Mouse (Mus musculus) common myeloid progenitor, adult 5-6 weeks (primary cell): ENCODE results near the gene Ripor3. TPM values are rescaled to one million over a fixed set of nuclear protein-coding genes. Genes with fewer than 3 reads are reported as not detected.

Source experiments
- ATAC-seq: replicated peaks from 2 replicates; pipeline ENCODE4 v1.8.0; 2016; ENCODE audit warnings: low read depth, mild to moderate bottlenecking, moderate TSS enrichment, inconsistent platforms; ENCODE audit not compliant: poor library complexity, severe bottlenecking
- total RNA-seq: library from RNA; stranded (forward); fragments of 200-1000, 187-1606 nt; gene quantifications from 2 replicates; pipeline ENCODE4 v1.2.3, GENCODE M21; 2017

Ripor3 gene
- total RNA-seq, 1 experiment from 2014 or later: 0.09 TPM

GRCm38 (mm10) chr2:167940636-167941035, 69.8 kb downstream of the Ripor3 start:
- no peak for ATAC-seq

GRCm38 (mm10) chr2:167939632-167940399, 70.6 kb downstream of the Ripor3 start:
- no peak for ATAC-seq

- ATAC-seq: no peak
These were observed 71.2 kb downstream of the Ripor3 start for GRCm38 (mm10) chr2:167939204-167939603.

- ATAC-seq: no peak
These were observed 71.6 kb downstream of the Ripor3 start for GRCm38 (mm10) chr2:167938786-167939185.

- no peak for ATAC-seq
These were observed 74.5 kb downstream of the Ripor3 start for GRCm38 (mm10) chr2:167935956-167936355.

GRCm38 (mm10) chr2:167933397-167933796, 77.0 kb downstream of the Ripor3 start:
- ATAC-seq: no peak

- peak; percentile 19 for ATAC-seq
These were observed 77.6 kb downstream of the Ripor3 start for GRCm38 (mm10) chr2:167932727-167933231.

GRCm38 (mm10) chr2:167931985-167932726, 78.3 kb downstream of the Ripor3 start, which contains the start of gene Ptpn1:
Ptpn1 (plus strand) TSS chr2:167932057.
- ATAC-seq: peak; percentile 96

GRCm38 (mm10) chr2:167930975-167931374, 79.4 kb downstream of the Ripor3 start:
- ATAC-seq: no peak

Other genes starting within 250 kb of the Ripor3 start
- 33.2 and 63.6 TPM in 2 replicates for gene Ptpn1, start 78.6 kb downstream of the Ripor3 start, total RNA-seq
- gene Pard6b, start 70.4 kb upstream of the Ripor3 start, total RNA-seq: 0.41 and 1.2 TPM in 2 replicates
- gene Adnp, start 196.5 kb upstream of the Ripor3 start, total RNA-seq: 0.53 and 15.9 TPM in 2 replicates
- 68.1 and 68.7 TPM in 2 replicates for gene Gm20716, start 219.7 kb upstream of the Ripor3 start, total RNA-seq
- gene Dpm1, start 220.0 kb upstream of the Ripor3 start, total RNA-seq: 38.1 and 38.8 TPM in 2 replicates
- gene Mocs3, start 220.0 kb upstream of the Ripor3 start, total RNA-seq: 2.2 and 3.3 TPM in 2 replicates